Mouse (Mus musculus) spleen, adult 18-20 months (tissue): ENCODE measurements at regions not wholly inside any gene's neighbourhood (a gene's known extent, or its start where the extent isn't known, plus 50 kb on each side); places are given as distances from the start of the nearest gene placed in this dataset.
"Not testable (repeated sequence)": the region's sequence is repeated elsewhere in the genome, so short reads cannot be mapped to it uniquely, and the experiment has no call there.

Experiments used
- DNase-seq, 2 experiments: peaks; one replicate each; pipeline ENCODE4 v3.0.0; 2022; ENCODE audit warnings: mixed read lengths in 2 of 2

DNA sequence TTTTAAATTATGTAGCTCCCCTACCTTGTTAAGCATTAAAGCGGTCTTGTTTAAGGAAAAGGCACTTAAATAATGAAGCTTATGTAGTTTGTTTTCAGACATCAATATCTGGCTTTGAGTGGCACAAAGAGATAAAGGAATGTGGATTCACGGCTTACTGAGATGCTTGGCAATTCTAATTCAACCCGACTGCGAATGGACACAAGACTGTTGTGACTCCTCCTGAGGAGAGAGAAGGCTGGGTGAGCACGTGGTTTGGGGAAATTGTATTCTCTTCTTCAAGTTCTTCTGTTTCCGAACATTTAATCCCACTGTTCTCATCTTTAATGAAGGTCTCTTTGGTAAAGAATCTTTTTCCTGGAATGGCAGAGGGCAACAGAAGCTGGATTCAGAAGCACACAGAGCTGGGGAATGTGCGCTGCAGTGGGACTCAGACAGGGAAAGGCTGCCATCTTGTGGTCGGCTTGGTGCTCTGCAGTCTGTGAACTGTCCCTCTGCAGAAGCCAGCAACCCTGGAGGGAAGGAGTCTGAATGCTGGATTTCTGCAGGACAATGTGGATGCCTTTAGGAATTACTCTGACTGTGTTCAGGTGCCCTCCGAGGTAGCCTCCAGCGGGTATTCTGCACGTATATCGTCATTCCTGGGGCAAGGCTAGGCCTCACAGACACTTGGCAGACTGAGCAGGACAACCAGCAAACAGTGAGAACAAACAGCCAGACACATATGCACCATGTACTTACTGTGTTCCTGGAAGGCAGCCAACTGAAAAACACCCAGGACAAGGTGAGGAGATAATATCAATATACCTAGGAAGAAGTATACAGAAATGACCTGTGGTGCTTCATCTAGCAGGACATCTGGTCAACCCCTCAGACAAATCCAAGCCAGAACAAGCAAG lies 54.0 kb upstream of the Pax1 start:
- peak in 1 of 2 experiments; percentile 38 for DNase-seq

DNA sequence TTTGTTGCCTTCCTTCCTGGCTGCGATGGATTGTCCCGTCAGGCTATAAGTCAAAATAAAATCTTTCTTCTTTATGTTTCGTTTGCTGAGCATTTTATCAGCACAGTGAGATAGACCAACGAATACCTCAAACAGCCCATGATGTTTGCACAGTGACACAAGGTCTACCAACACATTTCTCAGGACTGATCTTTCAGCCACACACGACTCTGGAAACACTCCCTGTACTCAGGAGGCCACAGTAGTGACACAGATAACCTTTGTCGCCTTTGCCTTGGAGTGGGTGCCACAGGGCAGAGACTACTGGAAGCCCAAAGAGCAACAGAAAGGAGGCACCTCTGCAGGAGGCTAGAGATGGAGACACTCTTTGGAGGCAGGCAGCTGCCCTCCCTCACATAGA lies 55.0 kb upstream of the Pax1 start:
- no peak for DNase-seq

DNA sequence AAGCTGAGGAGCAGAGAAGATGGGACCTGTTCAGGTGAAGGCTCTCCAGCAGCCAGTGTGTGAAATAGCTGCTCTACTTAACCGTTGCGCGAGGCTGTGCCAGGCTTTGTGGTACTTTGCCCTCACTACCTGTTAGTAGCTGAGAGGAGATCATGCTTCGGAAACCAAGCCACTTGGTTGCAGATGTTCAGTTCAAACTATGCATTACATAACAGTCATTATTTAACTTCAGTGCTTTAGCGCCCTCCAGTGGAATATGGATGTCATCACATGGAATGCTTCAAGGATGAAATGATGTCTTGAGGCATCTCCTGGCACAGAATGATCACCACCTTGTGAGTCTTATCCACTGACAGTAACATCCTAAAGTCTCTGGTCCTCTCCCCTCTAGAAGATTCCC lies 56.5 kb upstream of the Pax1 start:
- DNase-seq: no peak

DNA sequence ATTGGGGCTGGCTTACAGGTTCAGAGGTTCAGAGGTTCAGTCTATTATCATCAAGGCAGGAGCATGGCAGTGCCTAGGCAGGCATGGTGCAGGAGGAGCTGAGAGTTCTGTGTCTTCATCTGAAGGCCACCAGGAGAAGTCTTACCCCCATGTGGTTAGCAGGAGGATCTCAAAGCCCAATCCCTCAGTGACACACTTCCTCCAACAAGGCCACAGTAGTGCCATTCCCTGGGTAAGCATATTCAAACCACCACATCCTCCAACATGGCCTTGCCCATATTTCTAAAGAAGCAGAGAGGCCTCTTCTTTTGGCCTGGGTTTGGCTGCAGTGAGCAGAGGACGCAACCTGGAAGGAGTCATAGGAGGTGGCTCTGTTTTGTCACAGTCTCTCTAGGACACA lies 61.2 kb upstream of the Pax1 start:
- DNase-seq: no peak

DNA sequence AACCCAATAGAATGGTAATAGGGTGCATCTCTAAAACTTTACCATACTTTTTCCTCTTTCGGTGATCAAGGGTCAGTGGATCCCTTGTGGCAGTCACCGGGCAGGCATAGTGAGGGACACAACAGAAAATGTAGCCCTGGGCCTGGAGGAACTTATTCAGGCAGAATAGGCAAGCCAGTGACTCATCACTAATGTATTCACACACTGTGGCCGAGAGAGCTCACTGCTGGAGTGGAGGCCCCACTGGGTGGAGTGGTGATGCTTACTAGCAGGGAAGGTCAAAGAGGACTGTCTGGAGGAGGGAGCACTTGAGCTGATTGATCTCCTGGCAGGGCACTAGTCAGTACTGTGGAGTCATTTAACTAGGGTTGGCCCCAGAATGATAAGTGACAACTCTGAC lies 62.4 kb upstream of the Pax1 start:
- no peak for DNase-seq

DNA sequence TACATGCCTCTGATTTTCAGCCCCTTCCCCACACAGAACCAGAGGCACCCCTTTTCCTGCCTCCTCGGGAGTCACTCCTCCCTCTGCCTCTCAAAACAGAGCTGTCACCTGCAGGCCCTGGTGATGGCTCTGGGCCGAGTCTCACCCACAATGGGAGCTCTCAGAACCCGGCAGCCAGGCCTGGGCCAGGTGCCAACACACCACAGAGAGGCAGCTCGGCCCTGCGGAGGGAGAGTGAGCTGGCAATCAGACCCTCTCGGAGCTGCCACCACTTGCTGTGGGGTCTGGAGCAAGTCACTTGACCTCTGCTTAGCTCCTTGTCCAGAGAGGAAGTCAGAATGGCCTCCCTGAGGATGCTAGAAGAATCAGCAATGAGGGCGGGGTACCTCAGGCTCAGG lies 63.2 kb upstream of the Pax1 start:
- no peak for DNase-seq

DNA sequence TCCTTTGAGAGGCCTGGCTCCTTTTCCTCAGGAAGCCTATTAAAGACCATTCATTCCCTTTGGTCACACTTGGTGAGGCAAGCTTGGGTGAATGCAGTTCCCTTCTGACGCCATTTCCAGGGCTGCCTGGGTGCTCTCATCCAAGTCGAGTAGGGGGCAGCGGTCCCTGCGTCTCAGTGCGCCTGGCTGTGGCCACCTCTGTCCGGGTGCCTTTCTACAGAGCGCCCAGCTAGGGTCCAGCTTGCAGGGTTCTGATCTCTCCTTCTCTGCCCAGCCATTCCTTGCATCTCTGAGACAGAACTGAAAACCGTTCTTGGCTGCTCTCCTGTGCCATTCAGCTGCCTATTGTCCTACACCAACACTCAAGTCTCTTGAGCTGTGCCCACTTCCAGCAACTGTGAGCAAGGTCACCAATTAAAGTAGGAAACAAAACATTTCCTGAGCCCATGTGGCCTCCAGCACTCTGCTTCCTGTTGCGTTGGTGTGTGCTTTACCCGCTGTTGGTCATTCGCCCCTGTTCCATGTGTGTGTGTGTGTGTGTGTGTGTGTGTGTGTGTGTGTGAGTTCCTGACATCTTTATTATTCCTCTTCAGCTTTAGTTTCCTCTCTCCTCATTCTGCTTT lies 63.7 kb upstream of the Pax1 start:
- no peak for DNase-seq

DNA sequence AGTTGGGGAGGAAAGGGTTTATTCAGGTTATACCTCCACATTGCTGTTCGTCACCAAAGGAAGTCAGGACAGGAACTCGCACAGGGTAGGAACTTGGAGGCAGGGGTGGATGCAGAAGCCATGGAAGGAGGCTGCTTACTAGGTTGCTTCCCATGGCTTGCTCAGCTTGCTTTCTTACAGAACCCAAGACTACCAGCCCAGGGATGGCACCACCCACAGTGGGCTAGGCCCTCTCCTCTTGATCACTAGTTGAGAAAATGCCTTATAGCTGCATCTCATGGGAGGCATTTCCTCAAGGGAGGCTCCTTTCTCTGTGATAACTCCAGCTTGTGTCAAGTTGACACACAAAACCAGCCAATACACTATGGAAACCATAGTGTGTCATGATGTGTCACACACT lies 66.8 kb upstream of the Pax1 start:
- DNase-seq: not testable (repeated sequence)

DNA sequence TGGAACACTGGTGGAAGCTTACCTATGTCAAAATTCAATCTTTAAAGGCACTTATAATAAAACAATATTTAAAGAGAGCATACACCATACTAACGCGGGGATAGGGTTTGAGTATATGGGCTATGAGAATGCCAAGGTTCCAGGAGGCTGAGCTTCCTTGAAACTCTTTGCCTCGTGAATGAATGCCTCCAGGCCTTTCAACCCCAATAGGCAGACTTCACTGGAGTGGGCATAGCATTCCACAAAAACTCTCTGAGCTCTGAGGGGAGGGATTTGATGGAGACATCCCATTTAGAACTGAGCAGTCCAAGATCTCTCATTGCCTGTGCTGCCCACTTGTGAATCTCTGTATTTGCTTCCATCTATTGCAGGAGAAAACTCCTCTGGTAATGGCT lies 68.4 kb upstream of the Pax1 start:
- no peak for DNase-seq

DNA sequence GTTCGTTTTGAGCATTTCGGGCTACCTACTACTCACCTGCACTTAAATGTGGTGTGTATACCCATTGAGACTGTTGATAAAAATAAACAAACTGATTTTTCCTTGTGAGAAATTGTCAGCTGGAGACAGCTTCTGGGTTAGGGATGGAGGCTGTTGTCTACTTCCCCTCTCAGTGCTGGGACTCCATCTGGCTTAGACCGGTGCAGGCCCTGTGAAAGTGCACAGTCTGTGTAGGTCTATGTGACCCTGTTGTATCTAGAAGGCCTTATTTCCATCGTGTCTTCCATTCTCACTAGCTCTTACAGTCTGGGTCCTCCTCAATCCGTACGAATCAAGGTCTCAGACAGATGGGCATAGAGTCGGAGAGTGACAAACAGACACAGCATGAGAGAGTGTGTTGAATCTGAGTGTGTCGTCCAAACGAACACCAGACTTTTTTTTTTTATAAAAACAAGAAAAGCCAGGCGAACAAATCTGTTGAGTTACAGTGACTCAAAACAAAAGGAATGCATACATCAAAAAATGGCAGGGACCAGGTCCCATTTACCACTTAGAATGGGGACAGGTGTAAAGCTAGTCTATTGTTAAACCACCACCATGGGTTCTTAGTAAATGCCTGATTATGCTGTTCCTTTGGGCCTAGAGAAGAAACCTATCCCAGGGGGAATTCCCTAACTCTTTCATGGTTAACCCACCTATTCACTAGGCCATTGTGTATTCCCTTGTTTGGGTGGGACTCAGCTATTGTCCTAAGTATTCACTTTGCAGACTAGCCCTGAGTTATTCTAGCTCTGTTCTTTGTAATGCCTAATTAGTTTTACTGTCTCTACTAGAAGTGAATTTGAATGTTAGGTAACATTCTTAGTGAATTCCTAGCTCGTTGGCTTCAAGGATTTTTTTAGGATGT lies 69.1 kb upstream of the Pax1 start:
- no peak for DNase-seq

DNA sequence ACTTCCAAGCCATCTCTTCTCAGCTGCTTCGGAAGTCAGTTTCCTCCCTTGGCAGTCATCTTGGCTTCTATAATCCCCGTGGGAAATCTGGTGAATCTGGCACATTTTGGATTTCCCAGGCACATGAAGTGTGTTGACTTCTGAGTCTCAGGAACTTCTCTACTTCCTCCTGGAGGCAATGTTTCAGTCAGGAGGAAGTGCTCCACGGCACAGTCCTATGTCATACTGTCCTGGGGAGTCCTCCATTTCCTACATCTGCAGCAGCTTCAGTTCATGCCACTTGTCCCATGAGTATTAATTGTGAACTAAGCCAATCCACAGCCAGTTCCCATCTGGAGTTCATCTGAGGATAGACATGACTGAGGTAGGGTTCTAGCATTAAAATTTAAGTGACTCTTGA lies 78.3 kb upstream of the Pax1 start:
- DNase-seq: no peak

DNA sequence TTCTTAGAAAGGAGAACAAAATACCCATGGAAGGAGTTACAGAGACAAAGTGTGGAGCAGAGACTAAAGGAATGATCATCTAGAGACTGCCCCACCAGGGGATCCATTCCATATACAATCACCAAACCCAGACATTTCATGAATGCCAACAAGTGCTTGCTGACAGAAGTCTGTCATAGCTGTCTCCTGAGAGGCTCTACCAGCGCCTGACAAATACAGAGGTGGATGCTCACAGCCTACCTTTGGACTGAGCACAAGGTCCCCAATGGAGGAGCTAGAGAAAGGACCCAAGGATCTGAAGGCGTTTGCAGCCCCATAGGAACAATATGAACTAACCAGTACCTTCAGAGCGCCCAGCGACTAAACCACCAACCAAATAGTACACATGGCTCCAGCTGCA lies 83.6 kb upstream of the Nkx2-2 start:
- DNase-seq: no peak

DNA sequence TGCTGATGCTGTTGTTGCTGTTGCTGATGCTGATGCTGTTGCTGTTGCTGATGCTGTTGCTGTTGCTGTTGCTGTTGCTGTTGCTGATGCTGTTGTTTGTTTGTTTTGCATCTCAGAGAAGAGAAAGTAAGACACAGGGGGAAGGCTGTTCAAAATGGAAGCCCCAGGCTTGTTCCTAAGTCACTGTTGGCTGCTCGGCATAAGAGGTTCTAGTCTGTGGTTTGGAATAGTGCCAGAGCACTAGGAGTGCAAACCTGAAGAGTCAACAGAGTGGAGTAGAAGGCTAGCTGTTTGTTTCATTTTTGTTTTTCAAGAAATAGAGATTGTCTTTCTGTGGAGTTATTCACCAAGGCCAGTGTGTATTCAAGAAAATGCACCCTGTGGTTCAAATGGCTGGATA lies 75.1 kb upstream of the Nkx2-2 start:
- no peak for DNase-seq

DNA sequence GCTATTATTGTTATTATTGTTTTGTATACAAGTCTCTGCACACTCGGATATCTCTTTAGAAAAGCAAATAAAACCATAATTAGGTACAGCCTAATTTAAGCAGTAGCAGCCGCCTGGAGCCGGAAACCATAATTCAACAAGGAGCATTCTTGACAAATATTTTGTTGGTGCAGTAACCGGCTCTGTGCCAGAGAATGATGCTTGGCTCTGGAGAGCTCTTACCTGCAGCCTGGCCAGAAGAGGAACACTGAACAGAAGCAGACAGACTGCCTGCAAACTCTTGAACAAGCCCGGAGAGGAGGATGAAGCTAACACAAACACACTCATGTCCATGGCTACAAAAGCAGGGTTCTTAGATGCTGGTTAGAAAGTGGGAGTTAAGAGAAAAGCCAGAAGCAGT lies 73.9 kb upstream of the Nkx2-2 start:
- no peak for DNase-seq

DNA sequence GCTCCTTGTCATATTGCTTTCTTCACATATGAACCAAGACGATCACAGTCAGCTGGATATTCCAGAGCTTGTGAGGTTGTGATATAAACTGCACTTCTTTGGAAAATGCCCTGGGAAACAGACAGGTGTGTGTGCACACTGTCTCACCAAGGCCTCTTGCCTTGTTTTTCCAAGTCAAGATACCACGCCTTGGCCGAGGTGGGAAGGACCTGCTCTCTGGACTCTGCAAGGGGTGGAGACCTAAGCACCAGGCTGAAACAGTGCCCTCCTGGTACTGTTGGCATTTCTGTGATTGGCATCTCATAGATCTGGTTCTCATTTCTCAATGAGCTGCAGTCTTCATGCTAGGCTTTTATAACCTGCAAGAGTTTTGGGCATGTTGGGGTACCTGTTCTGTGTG lies 73.2 kb upstream of the Nkx2-2 start:
- no peak for DNase-seq

DNA sequence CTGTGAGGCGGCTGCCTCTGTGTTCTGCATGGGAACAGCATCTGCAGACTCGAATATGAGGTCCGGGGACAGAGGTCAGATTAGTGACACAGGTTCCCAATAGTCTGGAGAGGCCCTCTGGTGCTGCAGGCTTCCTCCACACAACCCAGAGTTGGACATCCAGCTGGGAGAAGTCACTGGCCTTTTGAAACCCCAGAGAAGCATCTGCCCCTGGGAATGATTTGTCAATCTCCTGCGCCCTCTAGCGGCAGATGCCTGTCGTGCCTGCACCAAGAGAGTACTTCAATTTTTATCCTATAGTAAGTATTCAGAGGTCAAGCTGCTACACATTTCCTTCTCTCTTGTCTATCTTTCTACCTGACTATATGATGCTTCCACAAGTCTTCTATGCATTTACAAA lies 62.7 kb upstream of the Nkx2-2 start:
- DNase-seq: peak in 1 of 2 experiments; percentile 46

DNA sequence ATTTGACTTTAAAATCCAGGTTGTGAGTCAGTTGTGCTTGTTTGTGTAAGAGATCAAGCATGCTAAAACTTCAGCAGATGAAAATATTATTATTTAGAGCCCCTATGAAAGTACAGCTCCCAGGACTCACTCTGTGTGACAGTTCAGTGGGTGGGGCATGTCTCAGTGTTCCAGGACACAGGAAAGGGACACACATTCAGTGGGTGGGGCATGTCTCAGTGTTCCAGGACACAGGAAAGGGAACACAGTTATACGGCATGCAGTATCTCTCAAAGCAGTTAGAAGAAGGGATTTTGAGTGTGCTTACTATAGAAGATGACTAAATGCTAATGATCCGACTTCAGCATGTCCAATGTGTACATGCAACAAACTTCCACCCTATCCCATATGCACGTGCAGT lies 60.9 kb upstream of the Nkx2-2 start:
- no peak for DNase-seq

DNA sequence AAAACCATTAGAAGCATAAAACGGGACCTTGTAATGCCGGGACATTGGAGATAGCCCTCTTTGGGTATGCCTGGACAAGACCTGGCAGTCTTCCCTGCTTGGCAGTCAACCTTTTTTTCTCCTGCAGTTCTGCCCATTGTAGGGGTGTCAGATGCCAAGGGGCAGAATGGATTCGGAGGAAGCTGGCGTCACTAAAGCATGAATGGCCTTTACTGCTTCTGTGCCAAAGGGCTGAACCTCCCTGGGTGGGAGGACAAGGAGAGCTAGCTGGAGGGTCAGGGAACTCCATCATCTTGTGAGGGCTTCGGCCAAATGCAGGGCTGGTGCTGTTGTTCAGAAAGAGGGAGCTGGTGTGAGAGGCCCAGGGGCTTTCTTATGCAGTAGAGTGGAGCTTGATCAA lies 60.1 kb upstream of the Nkx2-2 start:
- no peak for DNase-seq

DNA sequence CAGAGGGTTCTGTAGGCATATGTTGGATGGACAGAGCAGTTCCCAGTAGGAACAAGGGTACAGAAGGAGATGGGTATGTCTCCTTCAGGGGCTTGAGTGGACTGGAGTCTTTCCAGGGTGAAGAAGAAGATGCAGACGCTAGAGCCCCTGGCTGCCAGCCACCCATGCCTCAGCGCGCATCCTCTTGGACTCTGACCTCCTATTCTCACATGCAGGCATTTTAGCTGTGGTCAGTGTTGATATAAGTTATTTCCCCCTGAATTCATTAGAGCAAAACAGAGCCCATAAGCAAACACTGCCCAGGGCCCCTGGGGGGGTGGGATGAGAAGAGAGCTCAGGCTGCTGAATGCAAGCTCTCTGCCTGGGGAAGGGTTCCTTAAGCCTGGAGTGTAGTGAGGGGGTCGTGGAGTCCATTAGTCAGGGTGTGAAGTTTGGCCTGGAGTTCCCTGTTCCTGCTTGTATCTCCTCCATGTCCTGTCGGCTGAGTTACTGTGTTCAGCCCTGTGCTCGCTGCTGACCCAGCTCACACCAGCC lies 54.0 kb upstream of the Nkx2-2 start:
- no peak for DNase-seq

DNA sequence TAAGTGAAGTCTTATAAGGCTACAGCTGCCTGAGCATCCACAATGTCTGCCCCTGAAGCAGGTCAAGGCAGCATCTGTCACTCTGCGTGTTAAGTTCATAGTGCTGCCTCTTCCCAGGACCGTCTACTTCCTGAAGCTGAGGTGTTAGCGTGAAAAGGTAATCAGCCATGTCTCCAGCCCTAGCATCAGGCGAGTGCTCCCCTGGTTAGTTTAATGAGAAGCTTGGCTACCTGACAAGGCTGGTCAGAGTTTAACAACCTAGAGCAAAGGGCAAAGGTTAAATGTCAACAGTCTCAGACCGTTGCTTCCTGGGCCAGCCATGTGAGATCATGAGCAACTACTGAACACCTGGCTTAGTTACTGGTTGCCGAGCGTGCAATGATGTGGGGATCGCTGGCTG lies 53.2 kb upstream of the Nkx2-2 start:
- no peak for DNase-seq

DNA sequence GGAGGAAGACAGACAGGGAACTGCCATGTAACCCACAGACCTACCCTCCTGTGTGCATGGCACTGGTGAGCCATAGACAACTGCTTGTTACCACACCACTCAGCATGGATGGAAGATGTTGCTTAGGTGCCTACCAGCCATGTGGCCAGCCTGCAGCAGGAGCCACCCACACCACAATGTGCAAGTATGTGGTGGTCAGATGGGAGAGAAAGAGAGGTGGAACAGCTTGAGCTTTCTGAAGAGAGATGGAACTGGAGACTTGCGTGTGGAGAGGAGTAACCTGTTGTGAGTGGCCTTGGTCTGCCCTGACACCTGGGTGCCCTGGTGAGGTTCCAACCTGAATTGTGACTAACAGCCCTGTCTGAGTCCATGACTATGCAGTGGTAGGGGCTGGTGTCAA lies 50.4 kb upstream of the Nkx2-2 start:
- no peak for DNase-seq
